Mouse (Mus musculus) testis, postnatal 10 days (tissue): ENCODE data around the gene Cacna1c.

Experiments
- DNase-seq: peaks from one replicate; pipeline ENCODE4 v3.0.0; 2021; ENCODE audit warnings: low spot score

Cacna1c gene

GRCm38 (mm10) chr6:119196382-119197305 lies at the start of gene Cacna1c:
Cacna1c (minus strand) TSS chr6:119196418.
- no peak for DNase-seq

- DNase-seq, result no peak
These were observed 44.9 kb upstream of the Cacna1c start for GRCm38 (mm10) chr6:119240871-119241705.

GRCm38 (mm10) chr6:119240256-119240655 lies 44.0 kb upstream of the Cacna1c start:
- no peak for DNase-seq

- DNase-seq, result no peak
These were observed 43.3 kb upstream of the Cacna1c start for GRCm38 (mm10) chr6:119239341-119240005.

- peak; percentile 68 for DNase-seq
These were observed 41.3 kb upstream of the Cacna1c start for GRCm38 (mm10) chr6:119237427-119237989.

- no peak for DNase-seq
These were observed 40.0 kb upstream of the Cacna1c start, which contains the start of gene Cacna2d4 for GRCm38 (mm10) chr6:119236241-119236640. Cacna2d4 (plus strand) TSS chr6:119236526.

- DNase-seq, result no peak
These were observed 39.2 kb upstream of the Cacna1c start for GRCm38 (mm10) chr6:119235441-119235840.

GRCm38 (mm10) chr6:119233066-119233465 lies 36.8 kb upstream of the Cacna1c start:
- peak; percentile 70 for DNase-seq

- no peak for DNase-seq
These were observed 32.8 kb upstream of the Cacna1c start for GRCm38 (mm10) chr6:119228861-119229603.

- DNase-seq, result no peak
These were observed 30.8 kb upstream of the Cacna1c start for GRCm38 (mm10) chr6:119227001-119227400.

GRCm38 (mm10) chr6:119225731-119226130 lies 29.5 kb upstream of the Cacna1c start:
- no peak for DNase-seq

GRCm38 (mm10) chr6:119225226-119225625 lies 29.0 kb upstream of the Cacna1c start:
- DNase-seq, result no peak

GRCm38 (mm10) chr6:119224451-119225195 lies 28.4 kb upstream of the Cacna1c start:
- no peak for DNase-seq

- peak; percentile 54 for DNase-seq
These were observed 24.1 kb upstream of the Cacna1c start for GRCm38 (mm10) chr6:119220297-119220696.

GRCm38 (mm10) chr6:119219237-119219870 lies 23.1 kb upstream of the Cacna1c start:
- DNase-seq, result peak; percentile 36

- DNase-seq, result peak; percentile 23
These were observed 22.4 kb upstream of the Cacna1c start for GRCm38 (mm10) chr6:119218591-119218990.

- peak; percentile 31 for DNase-seq
These were observed 21.4 kb upstream of the Cacna1c start for GRCm38 (mm10) chr6:119217661-119218060.

- peak; percentile 37 for DNase-seq
These were observed 18.9 kb upstream of the Cacna1c start for GRCm38 (mm10) chr6:119215040-119215613.

GRCm38 (mm10) chr6:119214190-119214589 lies 18.0 kb upstream of the Cacna1c start:
- DNase-seq, result peak; percentile 27
